Mouse (Mus musculus) adipose tissue, adult 10 weeks (tissue): ENCODE measurements around the gene Vmn1r37. TPM values are rescaled to one million over a fixed set of nuclear protein-coding genes. Genes with fewer than 3 reads are reported as not detected.

Experiments
- polyA plus RNA-seq: library from polyadenylated mRNA; stranded (reverse); fragments of 350-450 nt; fragmentation: Illumina TruSeq; extraction: RNeasy Lipid Tissue Mini Kit (QIAGEN cat#74804); gene quantifications from one replicate; pipeline ENCODE4 v1.2.3, GENCODE M21; 2014; ENCODE audit warnings: low read depth, low replicate concordance

The Vmn1r37 gene
- polyA plus RNA-seq, result not detected

DNA sequence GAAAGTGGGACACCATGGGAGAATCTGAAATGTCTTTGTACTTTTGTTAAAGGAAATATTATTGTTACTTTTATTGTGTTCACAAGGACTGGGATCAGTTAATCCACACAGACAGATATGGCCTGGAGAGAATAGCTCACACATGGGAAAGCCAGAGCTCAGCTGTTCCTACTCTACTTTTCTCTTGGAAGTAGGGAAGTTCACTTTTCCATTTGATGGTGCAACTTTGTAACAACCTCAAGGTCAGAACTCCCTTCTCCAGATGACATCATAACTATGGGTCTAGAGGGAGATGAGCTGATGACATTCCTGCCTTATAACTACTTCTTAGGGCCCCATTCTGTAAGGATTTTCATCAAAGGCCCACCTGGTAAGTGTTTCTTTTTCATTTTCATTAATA, at the start of gene Vmn1r37:
Gene Vmn1r37 (plus strand): TSS at position 301 of the 400 bp plus-strand sequence.

DNA sequence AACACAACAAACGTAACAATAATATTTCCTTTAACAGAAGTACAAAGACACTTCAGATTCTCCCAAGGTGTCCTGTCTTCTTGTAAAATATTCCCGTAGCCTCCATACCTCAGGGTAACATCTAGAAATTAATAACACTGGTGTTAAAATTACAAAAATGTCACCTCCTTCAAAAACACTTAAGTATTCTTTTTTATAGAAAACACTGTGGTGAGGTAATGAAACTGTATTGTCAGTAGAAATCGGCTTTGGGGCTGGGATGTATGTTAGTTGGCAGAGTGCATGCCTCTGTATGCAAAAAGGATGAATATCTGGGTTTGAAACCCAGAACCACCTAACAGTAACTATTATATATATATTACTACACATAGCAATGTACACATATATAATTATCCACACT, 43.4 kb upstream of the Vmn1r37 start, which contains the start of gene Vmn1r35:
Gene Vmn1r35 (minus strand): TSS at position 101 of the 400 bp plus-strand sequence.

GRCm38 (mm10) chr6:66719068-66719467, 10.1 kb upstream of the Vmn1r37 start, which contains the start of gene Vmn1r36:
Vmn1r36 (minus strand) TSS chr6:66719168.

GRCm38 (mm10) chr6:66782527-66782926, 53.3 kb downstream of the Vmn1r37 start, which contains the start of gene Vmn1r38:
Vmn1r38 (minus strand) TSS chr6:66782627.

Other genes starting within 250 kb of the Vmn1r37 start
- gene Mad2l1, start 194.0 kb upstream of the Vmn1r37 start, polyA plus RNA-seq, result 7.8 TPM
- not detected for gene Vmn1r32, start 169.3 kb upstream of the Vmn1r37 start, polyA plus RNA-seq
- gene Vmn1r33, start 111.1 kb upstream of the Vmn1r37 start, polyA plus RNA-seq, result not detected
- gene Vmn1r34, start 85.5 kb upstream of the Vmn1r37 start, polyA plus RNA-seq, result not detected
- not detected for gene Vmn1r35, start 43.5 kb upstream of the Vmn1r37 start, polyA plus RNA-seq
- gene Vmn1r36, start 10.2 kb upstream of the Vmn1r37 start, polyA plus RNA-seq, result not detected
- gene Vmn1r38, start 53.2 kb downstream of the Vmn1r37 start, polyA plus RNA-seq, result not detected
- gene Vmn1r39, start 81.2 kb downstream of the Vmn1r37 start, polyA plus RNA-seq, result not detected
- 79.7 TPM for gene Gng12, start 167.0 kb downstream of the Vmn1r37 start, polyA plus RNA-seq